Mouse (Mus musculus): ENCODE measurements around the gene Pdlim3.
"Not testable (repeated sequence)": the region's sequence is repeated elsewhere in the genome, so short reads cannot be mapped to it uniquely, and the experiment has no call there.

The Pdlim3 gene

GRCm38 (mm10) chr8:45885202-45885685 lies at the start of gene Pdlim3:
Gene Pdlim3, plus strand, starts transcription at chr8:45885461.
- DNase-seq (ENCODE audit: low spot score in 2 of 2): peak in 1 of 2 experiments; percentile 15

DNA sequence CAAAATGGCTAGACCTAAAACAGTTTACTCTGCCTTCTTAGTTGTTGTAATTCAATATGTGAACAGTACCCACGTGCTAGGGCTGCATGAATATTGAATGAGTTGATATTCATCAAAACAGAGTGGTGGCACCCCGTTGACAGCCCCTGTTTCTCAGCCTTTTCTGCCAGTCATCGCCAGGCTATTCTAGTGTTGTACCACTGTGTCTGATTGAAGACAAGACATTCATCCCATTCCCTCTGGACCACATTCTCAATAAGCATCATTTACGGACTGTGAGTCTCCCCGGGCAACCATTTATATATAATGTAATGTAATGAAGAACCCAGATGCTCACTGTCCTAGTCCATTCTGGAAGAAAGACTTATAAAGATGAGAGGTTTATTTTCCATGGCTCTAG lies 42.0 kb upstream of the Pdlim3 start:
- peak in 1 of 2 experiments; percentile 10 for DNase-seq (ENCODE audit: low spot score in 2 of 2)

DNA sequence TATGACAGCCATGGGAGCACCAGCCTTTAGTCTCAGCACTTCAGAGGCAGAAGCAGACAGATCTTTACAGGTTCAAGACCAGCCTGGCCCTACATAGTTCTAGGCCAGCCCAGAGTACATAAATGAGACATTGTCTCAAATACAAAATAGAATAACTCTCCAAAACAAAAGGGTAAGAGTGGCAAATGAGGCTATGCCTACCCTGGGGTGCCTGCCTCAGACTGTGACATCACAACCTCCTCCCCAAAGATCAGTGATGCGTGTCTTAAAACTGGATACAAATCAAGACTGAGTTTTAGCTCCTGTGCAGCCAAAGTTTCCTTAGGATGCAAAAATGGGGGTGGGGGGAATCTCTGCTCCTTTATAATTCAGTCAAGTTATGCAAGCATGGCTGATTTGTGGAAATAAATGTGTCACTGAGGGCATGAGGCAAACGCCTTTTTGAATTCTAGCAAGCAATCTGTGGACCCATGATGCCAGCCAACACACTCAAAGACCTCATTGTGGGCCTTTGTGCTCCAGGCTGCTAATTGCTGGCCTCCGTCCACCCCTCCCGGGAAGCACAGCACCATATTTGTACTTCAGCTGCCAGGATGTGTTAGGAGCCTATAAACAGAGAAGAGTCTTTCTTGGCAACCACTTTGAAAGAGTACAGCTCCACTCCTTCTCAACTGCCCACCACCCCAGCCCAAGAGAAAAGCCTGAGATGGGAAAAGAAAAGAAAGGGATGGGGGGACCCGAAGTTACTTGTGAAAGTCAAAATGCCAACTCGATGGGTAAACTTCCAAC lies 41.0 kb upstream of the Pdlim3 start:
- peak in 1 of 2 experiments; percentile 69 for DNase-seq (ENCODE audit: low spot score in 2 of 2)

- peak in 1 of 2 experiments; percentile 4 for DNase-seq (ENCODE audit: low spot score in 2 of 2)
Observed at GRCm38 (mm10) chr8:45844911-45845481, 40.3 kb upstream of the Pdlim3 start.

DNA sequence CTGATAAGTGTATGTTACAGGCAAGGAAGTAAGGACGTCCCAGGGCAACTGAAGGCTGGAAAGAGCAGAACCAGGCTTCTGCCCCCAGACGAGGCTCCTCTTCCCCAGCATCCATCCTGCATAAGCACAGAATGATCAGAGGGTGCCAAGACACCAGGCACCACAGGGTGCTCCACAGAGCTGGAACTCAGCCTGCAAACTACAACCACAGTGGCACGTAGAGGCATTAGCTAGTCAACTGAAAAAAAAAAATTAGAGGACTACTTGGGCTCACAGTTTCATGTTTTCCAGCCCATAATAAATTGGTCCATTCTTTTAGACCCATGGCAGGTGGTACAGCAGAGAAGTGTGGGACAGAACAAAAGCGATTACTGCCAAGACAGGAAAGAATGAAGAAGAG lies 39.4 kb upstream of the Pdlim3 start:
- DNase-seq (ENCODE audit: low spot score in 2 of 2): peak in 1 of 2 experiments; percentile 10

GRCm38 (mm10) chr8:45855118-45855517 lies 30.1 kb upstream of the Pdlim3 start:
- no peak for DNase-seq (ENCODE audit: low spot score in 2 of 2)

DNA sequence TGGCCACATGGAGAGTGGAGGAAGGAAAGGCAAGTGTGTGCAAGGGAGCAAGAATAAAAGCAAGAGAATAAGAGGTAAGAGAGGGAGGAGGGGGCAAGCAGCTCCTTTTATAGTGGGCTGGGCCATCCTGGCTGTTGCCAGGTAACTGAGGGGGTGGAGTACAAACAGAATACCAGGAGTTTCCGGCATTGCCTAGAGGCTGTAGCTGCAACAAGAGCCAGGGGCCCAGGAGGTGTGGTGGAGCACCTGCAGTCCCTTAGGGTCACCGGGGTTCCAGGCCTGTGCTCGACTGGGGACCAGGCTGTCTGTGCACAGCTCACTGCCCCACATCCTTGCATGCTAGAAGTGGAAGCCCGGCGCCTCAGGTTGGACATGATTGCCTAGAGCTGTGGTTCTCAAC lies 27.5 kb upstream of the Pdlim3 start:
- DNase-seq (ENCODE audit: low spot score in 2 of 2): no peak

DNA sequence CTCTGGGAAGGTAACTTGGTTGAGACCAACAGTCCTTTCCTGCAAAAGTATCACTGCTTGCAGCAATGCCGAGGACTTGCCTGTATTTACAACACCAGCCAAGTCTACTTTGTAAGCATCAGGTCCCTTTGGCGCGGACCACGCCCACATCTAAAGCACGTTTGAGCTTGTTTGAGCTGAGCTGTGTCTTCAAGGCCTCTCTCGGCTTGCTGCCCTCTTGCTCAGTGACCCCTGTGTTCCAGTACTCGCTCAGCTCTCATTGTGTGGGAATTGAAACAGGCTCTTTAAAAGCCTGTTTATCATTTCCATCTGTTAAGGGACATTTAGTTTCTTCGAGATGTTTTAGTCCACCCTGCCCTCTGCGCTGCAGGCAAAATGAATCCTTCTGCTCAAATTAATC lies 26.9 kb upstream of the Pdlim3 start:
- no peak for DNase-seq (ENCODE audit: low spot score in 2 of 2)

DNA sequence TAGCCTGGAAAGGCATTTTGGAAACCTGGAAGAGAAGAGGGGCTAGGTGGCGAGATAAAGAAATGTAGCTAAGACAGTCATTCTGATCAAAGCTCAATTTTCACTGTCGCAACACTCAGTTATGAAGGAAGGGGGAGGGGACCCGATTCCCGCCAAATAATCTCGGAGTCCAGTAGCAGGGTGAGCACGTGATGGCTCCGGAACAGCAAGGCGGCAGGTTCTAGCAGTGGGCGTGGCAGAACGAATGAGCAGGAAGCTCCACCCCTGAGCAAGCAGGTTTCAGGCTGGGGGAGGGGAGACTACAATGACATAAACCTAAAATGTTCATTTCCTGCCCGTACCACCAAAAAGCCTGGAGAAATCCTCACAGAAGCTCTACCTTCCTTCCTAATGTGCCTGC lies 13.7 kb upstream of the Pdlim3 start:
- DNase-seq (ENCODE audit: low spot score in 2 of 2): not testable (repeated sequence)

DNA sequence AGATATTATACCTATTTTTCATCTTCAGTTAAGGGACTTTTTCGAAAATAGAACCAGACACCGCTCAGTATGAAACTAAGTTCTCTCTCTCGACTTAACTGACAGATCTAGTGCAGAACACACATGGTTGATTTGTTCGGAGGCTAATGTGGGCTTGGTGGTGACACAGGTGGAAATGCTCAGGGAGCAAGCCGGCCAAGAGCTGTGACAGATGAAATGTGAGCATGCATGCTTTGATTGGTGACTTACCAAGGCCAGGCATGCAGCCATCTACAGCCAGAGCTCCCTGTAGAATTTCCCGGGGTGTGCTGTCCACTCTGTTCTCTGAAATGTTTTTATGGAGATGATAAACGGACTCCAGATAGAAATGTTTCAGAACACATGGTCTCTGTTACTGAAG lies 13.2 kb upstream of the Pdlim3 start:
- DNase-seq (ENCODE audit: low spot score in 2 of 2): no peak

DNA sequence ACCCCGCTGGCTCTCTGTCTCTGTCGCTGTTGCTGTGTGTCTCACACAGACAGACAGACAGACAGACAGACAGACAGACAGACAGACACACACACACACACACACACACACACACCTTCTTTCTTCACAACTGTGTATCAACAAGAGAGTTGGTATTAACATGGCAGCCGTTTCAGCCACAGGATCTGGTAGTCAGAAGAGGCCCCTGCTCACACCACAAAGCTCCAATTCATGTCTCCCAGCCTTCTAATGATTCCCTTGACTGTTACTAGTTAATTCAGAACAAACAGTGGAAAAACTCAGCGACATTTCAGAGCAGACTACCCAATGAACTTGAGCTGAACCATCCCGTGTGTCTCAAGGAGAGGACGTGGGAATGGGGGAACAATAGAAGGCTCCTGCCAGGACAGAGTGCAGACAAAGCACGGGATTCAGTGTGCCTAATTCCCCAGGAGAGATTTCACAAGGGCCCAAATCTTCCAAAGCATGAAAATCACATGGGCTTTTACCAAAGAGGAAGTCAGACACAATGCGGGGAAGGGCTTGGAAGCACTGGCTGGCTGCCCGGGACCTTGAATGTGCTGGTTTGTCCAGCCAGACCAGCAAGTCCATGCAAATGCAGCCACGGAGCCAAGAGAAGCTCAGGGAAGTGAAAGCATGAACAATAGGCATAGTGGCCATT lies 10.2 kb upstream of the Pdlim3 start:
- peak; percentile 45 to 69 for DNase-seq (ENCODE audit: low spot score in 2 of 2)

DNA sequence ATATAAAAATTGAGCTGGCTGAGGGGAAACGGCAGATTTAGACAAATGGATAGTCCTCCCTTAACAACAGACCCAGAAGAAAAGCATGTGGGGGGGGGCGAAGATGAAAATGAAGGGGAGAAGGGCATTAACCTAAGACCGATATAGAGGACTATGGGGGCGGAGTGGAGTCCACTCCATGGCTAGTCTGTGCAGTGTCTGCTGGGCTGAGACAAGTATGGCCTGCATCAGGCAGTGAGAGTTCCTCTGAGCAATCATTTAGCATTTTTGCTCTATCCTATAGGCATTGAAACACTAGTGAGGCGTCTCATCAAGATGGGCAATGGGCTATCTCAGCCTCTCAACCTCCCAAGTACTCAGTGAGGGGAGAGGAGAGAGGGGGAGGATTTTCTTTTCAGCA lies 8.9 kb upstream of the Pdlim3 start:
- DNase-seq (ENCODE audit: low spot score in 2 of 2): no peak

- no peak for DNase-seq (ENCODE audit: low spot score in 2 of 2)
Observed at GRCm38 (mm10) chr8:45877680-45878079, 7.6 kb upstream of the Pdlim3 start.

GRCm38 (mm10) chr8:45880457-45880856 lies 4.8 kb upstream of the Pdlim3 start:
- DNase-seq (ENCODE audit: low spot score in 2 of 2): no peak

DNA sequence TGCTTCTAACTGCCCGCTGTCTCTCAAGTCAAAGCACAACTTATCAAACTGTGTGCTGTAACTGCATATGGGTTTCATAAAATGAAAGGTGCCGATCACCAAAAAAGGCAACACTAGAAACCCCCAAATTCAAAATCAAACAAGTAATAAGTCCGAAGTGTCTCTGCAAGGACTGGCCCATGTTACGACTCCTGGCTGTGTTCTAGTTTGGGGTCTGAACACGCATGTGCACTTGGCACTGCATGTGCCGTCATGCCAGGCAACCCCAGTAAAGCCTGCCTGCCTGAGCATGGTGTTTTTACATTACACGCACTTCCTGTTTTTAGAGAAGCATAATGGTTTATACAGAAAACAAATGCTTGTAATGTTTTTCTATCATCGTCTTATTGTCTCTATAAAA lies 3.5 kb upstream of the Pdlim3 start:
- DNase-seq (ENCODE audit: low spot score in 2 of 2): no peak

DNA sequence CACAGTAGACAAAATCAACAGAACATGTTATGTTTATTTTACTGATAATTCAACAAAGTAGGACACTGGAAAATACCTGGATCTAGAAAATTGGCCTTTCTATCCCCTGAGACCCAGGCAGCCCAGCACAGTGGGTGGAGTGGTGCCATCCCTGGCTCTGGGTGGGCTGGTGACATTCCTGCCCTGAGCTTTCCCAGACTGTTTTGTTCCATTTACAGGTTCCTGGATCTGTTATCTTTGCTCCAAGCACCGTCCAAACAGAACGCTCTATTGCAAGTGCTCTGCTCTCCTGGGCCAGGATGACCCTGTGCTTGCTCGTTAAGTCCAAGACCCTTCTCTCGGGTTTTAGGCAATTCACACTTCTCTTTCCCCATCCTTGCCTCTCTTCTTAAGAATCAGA lies 1.5 kb upstream of the Pdlim3 start:
- DNase-seq (ENCODE audit: low spot score in 2 of 2): no peak

GRCm38 (mm10) chr8:45884552-45884951 lies 709 bp upstream of the Pdlim3 start:
- DNase-seq (ENCODE audit: low spot score in 2 of 2): no peak

- peak in 1 of 2 experiments; percentile 6 for DNase-seq (ENCODE audit: low spot score in 2 of 2)
Observed at GRCm38 (mm10) chr8:45885775-45886174, 514 bp downstream of the Pdlim3 start.

DNA sequence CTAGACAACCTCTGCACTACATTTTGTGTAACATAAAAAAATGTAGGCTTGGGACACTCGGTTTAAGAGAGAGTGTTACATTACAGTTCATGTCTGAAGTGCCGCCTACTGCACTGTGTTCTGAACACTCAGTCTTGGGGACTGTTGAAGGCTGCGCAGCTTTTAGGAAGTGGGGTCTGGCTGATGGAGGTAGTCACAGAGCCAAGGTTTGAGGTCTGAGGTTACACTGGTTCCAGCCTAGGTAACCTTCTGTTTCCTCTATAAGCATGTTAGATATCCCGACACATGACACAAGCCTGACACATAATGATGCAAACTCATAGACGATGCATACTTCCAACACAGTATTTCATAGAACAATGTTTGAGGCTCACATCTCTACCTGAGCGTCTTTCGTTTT lies 4.5 kb downstream of the Pdlim3 start:
- no peak for DNase-seq (ENCODE audit: low spot score in 2 of 2)

- no peak for DNase-seq (ENCODE audit: low spot score in 2 of 2)
Observed at GRCm38 (mm10) chr8:45896590-45896989, 11.3 kb downstream of the Pdlim3 start.

DNA sequence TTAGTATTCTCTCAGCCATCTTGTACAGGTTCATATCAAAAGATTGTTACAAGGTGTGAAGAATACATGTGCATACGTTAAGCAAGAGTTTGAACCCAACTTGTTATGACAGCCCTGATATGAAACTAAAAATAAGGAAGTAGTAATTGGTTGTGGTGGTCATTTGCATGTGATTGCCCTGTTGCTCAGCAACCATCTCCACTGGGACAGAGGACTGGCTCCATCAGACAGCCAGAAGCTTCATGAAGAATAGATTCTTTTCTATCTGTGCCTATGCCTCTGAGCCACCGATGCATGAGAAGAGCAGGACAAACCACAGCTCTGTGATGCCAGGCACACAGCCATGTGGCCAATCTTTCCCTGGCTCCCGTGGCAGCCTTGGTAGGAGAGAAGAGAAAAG lies 14.5 kb downstream of the Pdlim3 start:
- DNase-seq (ENCODE audit: low spot score in 2 of 2): peak in 1 of 2 experiments; percentile 26

DNA sequence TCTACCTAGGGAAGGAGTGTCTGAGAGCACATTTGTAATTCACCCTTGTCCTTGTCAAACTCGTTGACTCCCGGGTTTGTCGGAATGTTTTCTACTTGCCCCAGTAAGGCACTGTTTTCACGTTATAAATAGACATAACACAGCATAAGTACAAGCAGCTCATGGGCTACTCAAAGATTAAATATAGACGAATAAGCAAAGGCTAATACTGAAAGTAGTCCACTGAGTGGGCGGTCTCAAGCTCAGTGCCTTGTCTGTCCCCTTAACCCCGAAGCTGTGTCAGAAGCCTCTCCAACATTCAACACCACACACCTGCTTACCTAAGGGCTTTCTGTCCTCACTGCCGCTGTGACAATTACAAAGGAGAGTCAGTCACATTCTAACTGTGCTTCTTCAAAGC lies 16.4 kb downstream of the Pdlim3 start:
- no peak for DNase-seq (ENCODE audit: low spot score in 2 of 2)

- no peak for DNase-seq (ENCODE audit: low spot score in 2 of 2)
Observed at GRCm38 (mm10) chr8:45903659-45904058, 18.4 kb downstream of the Pdlim3 start.

All from cerebellum, postnatal 4 days (tissue).